Mouse (Mus musculus) heart, embryonic 14.5 days (tissue): ENCODE measurements around the gene Cryzl1. TPM values are rescaled to one million over a fixed set of nuclear protein-coding genes. Genes with fewer than 3 reads are reported as not detected.

Experiments
- ATAC-seq: fragments of 200-750 bp; cut with Nextera tagmentation; 2 replicates; pipeline ENCODE4 v1.8.0; 2017; ENCODE audit warnings: low read depth, moderate TSS enrichment; ENCODE audit not compliant: insufficient number of reproducible peaks, insufficient read depth, low FRiP score
- H3K27ac ChIP-seq, 2 experiments: fragments of 200-500 bp in 1 of 2; fragments of 300-500 bp in 1 of 2; sonication (generic) in 1 of 2; replicated peaks in 1 of 2; 2 replicates each; pipeline ENCODE4 v1.5.1; 2012 to 2014; ENCODE audit warnings: low read depth in 2 of 2, low read length in 2 of 2, control low read depth in 1 of 2, mild to moderate bottlenecking in 1 of 2, mixed read lengths in 1 of 2; ENCODE audit not compliant: control insufficient read depth in 1 of 2, insufficient read depth in 1 of 2
- H3K27me3 ChIP-seq: fragments of 300-500 bp; sonication (generic); 2 replicates; pipeline ENCODE4 v1.6.1; 2014; ENCODE audit warnings: mild to moderate bottlenecking, low read length, control low read depth; ENCODE audit not compliant: control insufficient read depth, insufficient read depth
- H3K36me3 ChIP-seq: fragments of 300-500 bp; sonication (generic); 2 replicates; pipeline ENCODE4 v1.6.1; 2014; ENCODE audit warnings: mild to moderate bottlenecking, control low read depth, low read length, mixed read lengths; ENCODE audit not compliant: control insufficient read depth, insufficient read depth
- H3K4me1 ChIP-seq, 2 experiments: fragments of 200-500 bp in 1 of 2; fragments of 300-500 bp in 1 of 2; sonication (generic) in 1 of 2; 2 replicates each; pipeline ENCODE4 v1.6.1; 2012 to 2014; ENCODE audit warnings: low read length in 2 of 2, control low read depth in 1 of 2, mixed read lengths in 1 of 2; ENCODE audit not compliant: control insufficient read depth in 2 of 2, insufficient read depth in 2 of 2
- H3K4me2 ChIP-seq: fragments of 300-500 bp; sonication (generic); 2 replicates; pipeline ENCODE4 v1.6.1; 2014; ENCODE audit warnings: mild to moderate bottlenecking, low read length
- H3K4me3 ChIP-seq, 2 experiments: fragments of 200-500 bp in 1 of 2; fragments of 300-500 bp in 1 of 2; sonication (generic) in 1 of 2; 2 replicates each; pipeline ENCODE4 v1.5.1; 2012 to 2014; ENCODE audit warnings: low read length in 2 of 2, mild to moderate bottlenecking in 2 of 2, control low read depth in 1 of 2, low read depth in 1 of 2, moderate library complexity in 1 of 2; ENCODE audit not compliant: control insufficient read depth in 1 of 2, insufficient read depth in 1 of 2
- H3K9ac ChIP-seq: fragments of 300-500 bp; sonication (generic); 2 replicates; pipeline ENCODE4 v1.6.1; 2014; ENCODE audit warnings: mild to moderate bottlenecking, low read length
- H3K9me3 ChIP-seq: fragments of 300-500 bp; sonication (generic); 2 replicates; pipeline ENCODE4 v1.6.1; 2016; ENCODE audit warnings: low read length, control low read depth; ENCODE audit not compliant: control insufficient read depth
- WGBS: fragments of 180-500 bp; shearing (Covaris S2); extraction: QIAGEN DNeasy Blood & Tissue Kit; methylation state at CpG from one replicate; pipeline ENCODE4 v1.1.7; 2014; 5-methylcytosine and 5-hydroxymethylcytosine counted together
- polyA plus RNA-seq: library from polyadenylated mRNA; unstranded; fragments of >200 nt; fragmentation: Nextera tagmentation; extraction: Ambion mirVana; gene quantifications from 2 replicates; pipeline ENCODE4 v1.2.1, GENCODE M21; 2014

Cryzl1 gene
- polyA plus RNA-seq, 1 experiment from 2014 or later: 60.3 TPM

- Histone ChIP-seq H3K27me3 (no peaks in the 10 kb centered on the region), H3K9ac (no peak overlapping the region), H3K27ac (no peak overlapping the region), H3K36me3 (peaks cover 73% of the 10 kb centered on the region), H3K4me2 (no peak overlapping the region), H3K4me3 (no peak overlapping the region), H3K4me1 (no peaks in the 10 kb centered on the region), H3K9me3 (no peaks in the 10 kb centered on the region)
- ATAC-seq: no peak
- 82% methylated on average over 3 of the region's 3 CpGs for WGBS
These were observed 26.0 kb downstream of the Cryzl1 start for GRCm38 (mm10) chr16:91702771-91703188.

GRCm38 (mm10) chr16:91701908-91702307 lies 26.9 kb downstream of the Cryzl1 start:
- Histone ChIP-seq H3K4me2 (no peak overlapping the region), H3K9me3 (no peaks in the 10 kb centered on the region), H3K4me3 (no peak overlapping the region), H3K27me3 (no peaks in the 10 kb centered on the region), H3K36me3 (peaks cover 71% of the 10 kb centered on the region), H3K4me1 (no peaks in the 10 kb centered on the region), H3K9ac (no peak overlapping the region), H3K27ac (no peak overlapping the region)
- no peak for ATAC-seq
- 86% methylated on average over 13 of the region's 13 CpGs for WGBS

- H3K27me3 ChIP-seq: no peaks in the 10 kb centered on the region
- no peak overlapping the region for H3K27ac ChIP-seq
- no peak overlapping the region for H3K4me2 ChIP-seq
- H3K4me3 ChIP-seq: no peak overlapping the region
- ATAC-seq: no peak
- peaks cover 62% of the 10 kb centered on the region for H3K36me3 ChIP-seq
- H3K4me1 ChIP-seq: no peaks in the 10 kb centered on the region
- H3K9ac ChIP-seq: no peak overlapping the region
- 93% methylated on average over 1 of the region's 1 CpGs for WGBS
- H3K9me3 ChIP-seq: no peaks in the 10 kb centered on the region
These were observed 29.8 kb downstream of the Cryzl1 start for GRCm38 (mm10) chr16:91698995-91699394.

GRCm38 (mm10) chr16:91695108-91695755 lies 33.5 kb downstream of the Cryzl1 start:
- 55% methylated on average over 8 of the region's 8 CpGs for WGBS
- ATAC-seq: no peak
- no peak overlapping the region for H3K4me3 ChIP-seq
- no peak overlapping the region for H3K9ac ChIP-seq
- no peaks in the 10 kb centered on the region for H3K4me1 ChIP-seq
- H3K36me3 ChIP-seq: peaks cover 58% of the 10 kb centered on the region
- H3K27ac ChIP-seq: no peak overlapping the region
- H3K4me2 ChIP-seq: no peak overlapping the region
- H3K9me3 ChIP-seq: no peaks in the 10 kb centered on the region
- no peaks in the 10 kb centered on the region for H3K27me3 ChIP-seq

- Histone ChIP-seq H3K4me2 (no peak overlapping the region), H3K36me3 (peaks cover 54% of the 10 kb centered on the region), H3K9me3 (no peaks in the 10 kb centered on the region), H3K9ac (no peak overlapping the region), H3K27ac (no peak overlapping the region), H3K4me1 (0 out of 4 replicates have a peak, but pooled peaks cover 0 to 2% of the 10 kb centered on the region in 2 experiments), H3K27me3 (no peaks in the 10 kb centered on the region), H3K4me3 (no peak overlapping the region)
- peak; percentile 81 for ATAC-seq
- WGBS: 28% methylated on average over 14 of the region's 14 CpGs
These were observed 34.2 kb downstream of the Cryzl1 start for GRCm38 (mm10) chr16:91694455-91695084.

GRCm38 (mm10) chr16:91689791-91690190 lies 39.0 kb downstream of the Cryzl1 start:
- peak overlapping the region; percentile 93 for H3K4me2 ChIP-seq

GRCm38 (mm10) chr16:91688619-91689334 lies 40.0 kb downstream of the Cryzl1 start, which contains the start of gene Donson:
Donson (minus strand) TSS chr16:91688770.
- Histone ChIP-seq H3K36me3 (peaks cover 45% of the 10 kb centered on the region), H3K27me3 (no peaks in the 10 kb centered on the region), H3K27ac (peak within 1 kb of the TSS; percentile 84 to 93), H3K9ac (peak within 1 kb of the TSS; percentile 91), H3K4me3 (peak within 1 kb of the TSS; percentile 65 to 88), H3K4me1 (peaks cover 2 to 5% of the 10 kb centered on the region in 2 experiments; a peak in 3 of 4 replicates), H3K9me3 (no peaks in the 10 kb centered on the region), H3K4me2 (peak within 1 kb of the TSS; percentile 93)
- under 1% methylated on average over 61 of the region's 71 CpGs for WGBS
- ATAC-seq: peak; percentile 98

More at GRCm38 (mm10) chr16:91689791-91690190, 39.0 kb downstream of the Cryzl1 start:
- H3K9me3 ChIP-seq: no peaks in the 10 kb centered on the region
- H3K4me1 ChIP-seq: peaks cover 2 to 5% of the 10 kb centered on the region in 2 experiments; a peak in 3 of 4 replicates
- H3K9ac ChIP-seq: 0 out of 2 replicates have a peak overlapping the region, but pooled peaks have one; percentile 91
- H3K27me3 ChIP-seq: no peaks in the 10 kb centered on the region
- no peak overlapping the region for H3K4me3 ChIP-seq
- 44% methylated on average over 7 of the region's 7 CpGs for WGBS
- peaks cover 41% of the 10 kb centered on the region for H3K36me3 ChIP-seq
- ATAC-seq: no peak
- H3K27ac ChIP-seq: no peak overlapping the region
